Mouse (Mus musculus) activated CD4-positive, CD25-positive, alpha-beta regulatory T cell, adult 9 weeks (primary cell): ENCODE results near the gene Fam196a. TPM values are rescaled to one million over a fixed set of nuclear protein-coding genes. Genes with fewer than 3 reads are reported as not detected.

Experiments
- polyA plus RNA-seq: library from polyadenylated mRNA; unstranded; fragments of 100-300 nt; shearing (Covaris generic); gene quantifications from one replicate; pipeline ENCODE4 v1.2.1, GENCODE M21; 2017

Gene Fam196a
- polyA plus RNA-seq: not detected

DNA sequence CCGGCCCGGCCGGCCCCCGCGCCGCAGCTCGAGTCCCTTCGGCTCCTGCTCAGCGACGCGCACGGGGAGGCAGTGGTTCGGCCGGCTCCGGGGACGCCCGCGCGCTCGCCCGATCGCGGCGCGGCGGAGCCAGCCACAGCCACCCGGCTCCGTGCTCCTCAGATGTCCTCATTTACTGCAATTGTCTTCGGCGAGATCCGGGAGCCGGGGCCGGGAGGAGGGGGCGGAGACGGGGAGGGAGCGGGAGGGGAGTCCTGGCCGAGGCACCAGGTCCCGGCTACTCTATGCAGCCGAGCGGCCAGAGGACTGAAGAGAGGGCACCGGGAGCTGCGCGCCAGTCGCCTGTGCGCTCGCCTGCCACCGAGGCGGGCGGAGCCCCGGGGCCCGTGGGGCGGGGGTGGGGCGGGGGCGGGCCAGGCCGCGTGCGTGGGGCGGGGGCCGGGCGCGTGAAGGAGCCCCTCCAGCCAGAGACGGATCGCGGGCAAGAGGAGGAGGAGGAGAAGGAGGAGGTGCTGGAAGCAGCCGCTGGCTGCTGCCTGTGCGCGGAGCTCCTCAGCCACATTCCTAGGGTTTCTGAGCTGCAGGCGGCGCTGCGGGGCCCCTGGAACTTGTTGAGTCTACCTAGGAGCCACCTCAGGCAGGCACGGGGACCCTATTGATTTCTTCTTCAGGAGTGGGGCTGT lies at the start of gene Fam196a:
Gene Fam196a (minus strand): TSS at position 504 of the 683 bp plus-strand sequence.

